Mouse (Mus musculus) right cerebral cortex, postnatal 14 days (tissue): ENCODE measurements around the gene Gm28047.

Source experiments
- DNase-seq: peaks from one replicate; pipeline ENCODE4 v3.0.0; 2022

The Gm28047 gene

DNA sequence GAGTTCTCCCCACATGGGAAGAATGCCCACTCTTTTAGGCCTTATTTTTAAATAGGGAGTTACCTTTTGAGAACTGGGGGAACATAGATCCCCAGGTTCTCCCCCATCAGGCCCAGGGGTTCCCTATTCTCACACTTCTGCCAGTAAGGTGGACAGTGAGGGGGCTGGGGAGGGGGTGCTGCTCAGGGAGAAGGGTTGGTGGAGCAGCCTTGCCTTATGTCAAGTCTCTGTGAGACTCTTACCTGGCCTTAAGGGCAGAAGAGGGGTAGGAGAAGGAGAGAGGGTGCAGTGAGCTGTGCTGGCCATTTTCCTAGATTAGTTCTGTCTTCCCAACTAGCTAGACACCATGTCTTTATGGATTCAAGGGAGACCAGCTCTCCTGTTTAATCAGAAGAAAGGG, 112.4 kb downstream of the Gm28047 start:
- no peak for DNase-seq

DNA sequence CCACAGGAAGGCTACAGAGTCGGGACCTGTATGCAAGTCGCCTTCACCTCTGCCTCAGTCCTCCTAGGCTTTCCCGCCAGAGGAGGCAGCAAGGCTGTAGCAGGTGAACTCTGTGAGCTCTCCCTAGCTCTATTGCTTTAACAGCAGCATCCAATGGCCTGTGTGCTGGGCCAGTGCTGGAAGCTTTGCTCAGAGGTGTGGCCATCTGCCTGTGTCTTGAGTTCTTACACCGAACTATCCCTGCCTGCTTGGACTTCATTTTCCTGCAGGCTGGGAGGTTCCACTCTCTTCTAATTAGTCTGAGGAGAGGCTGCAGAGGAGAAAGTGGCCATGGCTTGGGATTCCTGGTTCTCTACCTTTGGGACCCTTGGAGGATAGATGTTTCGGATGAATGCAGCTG, 112.9 kb downstream of the Gm28047 start:
- DNase-seq: no peak

DNA sequence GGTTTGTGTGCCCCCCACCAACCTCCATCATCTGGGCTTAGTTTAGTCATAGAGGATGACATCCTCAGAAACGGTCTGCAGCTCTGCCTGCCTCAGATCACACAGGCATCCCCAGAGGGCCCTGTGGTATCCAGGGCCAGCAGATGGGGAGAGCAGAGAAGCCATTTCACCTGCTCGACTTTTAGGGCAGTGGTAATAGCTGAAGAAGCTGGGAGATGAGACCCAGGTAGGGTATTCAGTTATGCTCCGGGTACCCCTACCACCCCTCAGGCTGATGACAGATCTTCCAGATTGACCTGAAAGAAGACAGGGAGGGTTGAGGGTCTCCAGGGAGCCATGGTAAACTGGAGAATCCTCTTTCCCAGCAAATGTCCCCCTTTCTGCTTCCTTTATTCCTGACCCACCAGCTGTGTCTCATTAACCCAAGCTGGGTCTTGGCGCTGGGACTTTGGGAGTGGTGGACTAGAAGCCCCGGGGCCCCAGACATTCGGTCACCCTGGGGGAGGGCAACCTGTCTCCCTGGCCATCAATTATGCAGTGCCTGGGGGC, 113.5 kb downstream of the Gm28047 start:
- no peak for DNase-seq

DNA sequence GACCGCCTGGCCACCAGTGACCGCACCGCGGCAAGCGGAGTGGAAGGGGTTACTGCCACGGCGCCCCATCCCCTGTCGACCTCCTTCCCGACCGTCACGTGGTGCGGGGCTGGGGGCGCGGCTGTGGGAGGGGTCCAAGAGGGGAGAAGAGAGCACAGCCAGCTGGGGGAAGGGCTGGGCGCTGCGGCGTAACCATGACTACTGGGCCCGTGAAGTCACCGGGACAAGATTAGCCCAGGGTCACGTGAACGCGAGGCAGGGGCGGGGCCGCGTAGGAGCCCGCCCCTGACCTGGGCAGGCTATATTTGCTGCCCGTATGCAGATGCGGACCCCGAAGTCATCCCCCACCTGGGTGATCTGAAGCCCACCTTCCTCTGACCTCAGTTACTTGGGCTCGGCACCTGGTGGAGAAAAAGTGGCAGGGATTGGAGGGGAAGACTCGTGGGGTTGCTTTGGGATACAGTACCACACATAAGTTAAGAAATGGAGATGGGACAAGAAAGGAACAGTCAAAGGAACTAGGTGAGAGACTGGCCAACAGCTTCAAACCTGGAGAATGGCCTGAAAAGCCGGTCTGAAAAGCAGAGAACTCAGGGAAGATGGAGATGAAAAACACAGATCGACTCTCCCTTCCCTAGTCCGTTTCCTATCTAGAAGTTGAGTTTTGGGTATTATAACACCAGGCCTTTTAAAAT, 114.1 kb downstream of the Gm28047 start:
- peak; percentile 91 for DNase-seq

DNA sequence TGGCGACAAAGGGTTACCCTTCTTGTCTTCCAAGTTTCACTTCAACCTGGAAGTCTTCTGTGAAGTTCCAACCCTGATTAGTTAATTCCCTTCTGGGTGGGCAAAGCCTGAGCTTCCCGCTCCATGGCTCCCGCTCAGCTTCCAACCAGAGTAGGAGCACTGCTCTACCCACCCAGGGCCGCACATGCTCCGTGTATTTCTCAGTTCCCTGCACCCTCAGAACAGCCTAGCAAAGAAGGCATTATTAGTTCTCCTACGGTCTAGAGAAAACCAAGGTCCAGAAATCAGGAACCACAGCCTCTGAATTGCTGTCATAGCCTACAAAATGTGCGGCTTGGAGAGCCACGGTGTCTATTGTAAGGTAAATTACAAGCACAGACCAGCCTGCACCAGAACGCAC, 114.8 kb downstream of the Gm28047 start:
- no peak for DNase-seq

DNA sequence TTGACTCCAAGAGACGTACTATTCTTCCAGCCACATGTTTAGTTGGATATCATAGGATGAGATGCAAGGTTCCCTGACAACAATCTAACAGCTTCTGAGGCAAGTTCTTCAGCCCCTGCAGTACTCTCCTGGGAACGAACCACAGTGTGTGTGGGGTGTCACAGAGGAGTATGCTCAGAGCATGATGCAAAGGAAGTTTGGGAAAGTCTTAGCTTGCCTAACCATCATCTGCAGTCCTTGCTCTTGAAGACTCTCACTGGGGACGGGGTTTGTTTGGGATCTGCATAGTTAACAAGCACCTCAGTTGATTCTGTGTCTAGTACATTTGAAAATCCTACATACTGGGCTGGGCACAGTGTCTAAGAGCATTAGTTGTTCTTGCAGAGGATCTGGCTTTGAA, 116.5 kb downstream of the Gm28047 start:
- DNase-seq: no peak

DNA sequence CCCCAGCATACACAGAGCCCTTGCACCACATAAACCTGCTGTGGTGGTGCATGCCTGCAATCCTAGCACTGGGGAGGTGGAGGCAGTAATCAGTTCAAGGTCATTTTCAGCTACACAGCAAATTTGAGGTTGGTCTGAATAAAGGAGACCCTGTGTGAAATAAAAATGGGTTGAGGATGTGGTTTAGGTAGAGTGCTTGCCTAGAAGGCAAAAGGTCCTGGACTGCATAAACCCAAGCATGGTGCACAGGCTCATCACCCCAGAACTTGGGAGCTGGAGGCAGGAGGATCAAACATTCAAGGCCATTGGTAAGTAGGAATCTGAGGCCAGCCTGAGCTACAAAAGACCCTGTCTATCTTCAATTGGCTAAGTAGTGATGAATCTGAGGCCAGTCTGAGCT, 117.3 kb downstream of the Gm28047 start:
- no peak for DNase-seq

DNA sequence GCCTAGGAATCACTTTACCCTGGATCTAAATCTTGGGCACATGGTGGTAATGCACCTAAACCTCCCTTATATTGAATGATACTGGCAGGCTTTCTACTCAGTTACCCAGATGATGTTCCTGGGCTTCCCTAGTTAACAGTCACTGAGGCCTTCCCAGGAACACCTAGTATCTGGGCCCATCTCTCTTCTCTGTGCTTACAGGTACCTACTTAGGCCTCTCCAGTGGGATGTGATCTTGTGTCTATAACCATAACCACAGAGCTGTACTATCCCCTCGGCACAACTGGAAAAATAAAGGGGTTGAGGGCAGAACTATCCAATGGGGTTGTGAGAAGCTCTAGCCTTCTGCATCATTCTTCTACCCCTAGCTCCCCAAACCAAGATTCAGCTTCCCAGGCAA, 118.0 kb downstream of the Gm28047 start:
- no peak for DNase-seq

DNA sequence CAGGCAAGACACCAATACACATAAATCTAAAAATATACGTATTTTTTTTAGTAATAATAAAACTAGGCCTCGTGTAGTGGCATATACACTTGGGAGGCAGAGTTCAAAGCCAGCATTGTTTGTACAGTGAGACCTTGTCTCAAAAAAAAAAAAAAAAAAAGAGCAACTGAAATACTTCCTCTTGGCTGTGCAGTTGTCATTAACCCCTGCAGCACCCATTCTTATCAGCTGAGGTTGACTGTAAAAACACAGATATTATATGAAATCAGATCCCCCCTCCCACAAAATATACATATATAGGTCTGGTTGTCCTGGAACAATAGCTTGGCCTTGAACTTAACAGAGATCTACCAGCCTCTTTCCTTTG, 118.4 kb downstream of the Gm28047 start:
- no peak for DNase-seq

DNA sequence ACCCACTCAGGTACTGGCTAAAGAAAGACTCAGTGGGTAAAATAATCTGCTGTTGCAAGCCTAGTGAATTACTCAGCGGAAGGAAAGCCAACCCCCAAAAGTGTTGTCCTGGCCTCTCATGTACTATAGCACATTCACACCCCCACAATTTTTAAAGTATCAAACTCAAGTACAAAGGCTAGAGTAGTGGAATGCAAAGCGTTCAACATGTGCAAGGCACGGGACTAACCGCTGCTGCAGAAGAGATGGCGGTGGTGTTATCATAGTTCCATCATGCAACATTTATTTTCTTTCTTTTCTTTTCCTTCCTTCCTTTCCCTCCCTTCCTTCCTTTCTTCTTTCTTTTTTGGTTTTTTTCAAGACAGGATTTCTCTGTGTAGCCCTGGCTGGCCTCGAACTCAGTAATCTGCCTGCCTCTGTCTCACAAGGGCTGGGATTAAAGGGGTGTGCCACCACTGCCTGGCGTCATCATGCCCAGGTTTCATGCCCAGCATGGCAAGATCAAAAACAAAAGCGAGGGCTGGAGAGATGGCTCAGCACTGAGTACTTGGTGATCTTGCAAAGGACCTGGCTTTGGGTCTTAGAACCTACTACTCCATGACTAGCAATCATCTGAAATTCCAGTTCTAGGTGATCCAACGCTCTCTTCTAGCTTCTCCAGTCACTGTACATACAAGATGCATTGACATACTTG, 119.0 kb downstream of the Gm28047 start:
- no peak for DNase-seq

DNA sequence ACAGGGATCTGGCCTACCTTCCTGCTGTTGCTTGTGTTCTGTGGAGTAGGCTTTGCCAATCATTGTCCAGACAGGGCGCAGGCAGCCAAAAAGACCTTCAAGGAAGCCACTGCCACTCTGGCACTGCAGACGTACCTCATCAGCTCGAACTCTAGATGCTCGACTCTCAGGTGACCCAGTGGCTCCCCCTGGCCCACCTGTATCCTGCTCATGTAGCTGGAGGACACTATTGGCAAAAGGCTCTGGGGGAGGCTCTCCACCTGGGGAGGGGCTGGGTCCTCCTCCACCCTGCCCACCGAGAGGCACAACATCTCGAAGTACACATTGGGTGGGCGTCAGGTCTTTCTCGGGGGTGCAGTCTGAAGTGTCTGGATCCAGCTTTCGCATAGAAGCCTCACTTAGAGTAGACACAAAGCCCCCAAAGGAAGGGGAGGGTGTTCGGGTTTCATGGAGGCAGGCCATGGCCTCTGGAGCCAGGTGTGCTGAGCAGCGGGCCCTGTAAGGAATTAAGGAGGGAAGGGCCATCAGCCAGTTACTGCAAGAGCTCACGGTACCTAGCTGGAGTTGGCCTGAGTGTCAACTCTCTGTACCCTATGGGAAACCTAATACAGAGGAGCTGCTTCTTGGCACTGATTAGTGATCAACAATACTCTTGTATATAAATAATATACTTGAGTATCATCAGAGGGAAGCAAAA, 119.6 kb downstream of the Gm28047 start:
- DNase-seq: no peak

DNA sequence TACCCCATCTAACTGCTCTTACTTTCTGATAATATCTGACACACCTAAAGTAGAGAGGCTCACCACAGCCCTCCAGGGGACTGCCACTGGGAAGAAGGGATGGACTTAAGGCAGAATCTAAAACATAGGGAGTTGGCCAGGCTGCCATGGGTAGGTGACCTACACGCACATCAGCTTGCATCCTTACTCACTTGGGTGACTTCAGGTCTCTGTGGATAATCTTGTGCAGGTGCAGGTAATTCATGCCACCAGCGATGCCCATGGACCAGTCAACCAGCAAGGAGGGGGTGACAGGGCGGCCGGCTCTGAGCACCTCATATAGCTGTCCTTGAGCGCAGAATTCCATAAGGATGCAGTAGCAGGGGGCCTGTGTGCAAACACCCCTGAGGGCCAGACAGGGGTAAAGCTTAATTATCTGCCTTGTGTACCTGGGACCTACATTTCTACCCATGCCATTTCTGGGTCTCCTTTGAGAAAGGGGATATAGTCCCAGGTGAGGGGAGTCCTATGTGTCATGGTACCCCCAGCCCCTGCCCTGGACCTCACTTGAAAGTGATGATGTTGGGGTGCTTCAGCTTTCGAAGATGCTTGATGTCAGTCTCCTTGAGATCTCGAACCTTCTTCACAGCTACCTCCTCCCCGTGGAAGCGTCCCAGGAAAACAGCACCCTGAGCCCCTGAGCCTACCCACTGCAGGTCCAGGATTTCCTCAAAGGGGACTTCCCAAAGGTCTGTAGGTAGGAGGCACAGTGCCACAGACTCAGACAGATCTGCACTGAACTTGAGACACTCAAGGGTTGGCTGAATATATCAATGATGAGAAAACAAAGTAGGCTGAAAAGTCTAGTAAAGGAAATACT, 120.7 kb downstream of the Gm28047 start:
- DNase-seq: no peak

DNA sequence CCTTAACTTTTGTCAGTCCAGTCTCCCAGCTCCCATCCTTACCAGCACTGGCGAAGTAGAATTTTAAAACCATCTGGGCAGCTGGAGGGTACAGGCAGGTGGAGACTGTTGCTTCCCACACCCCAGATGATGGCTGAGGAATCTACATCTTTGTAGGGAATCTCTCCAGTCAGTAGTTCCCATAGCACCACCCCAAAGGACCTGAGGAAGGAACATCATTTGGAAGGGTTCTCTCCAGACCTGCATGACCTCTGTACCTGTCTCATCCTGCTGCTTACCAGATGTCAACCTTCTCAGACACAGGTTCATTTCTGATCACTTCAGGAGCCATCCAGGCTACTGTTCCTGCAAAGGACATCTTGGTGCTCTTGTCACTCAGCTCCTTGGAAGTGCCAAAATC, 121.4 kb downstream of the Gm28047 start, which contains the start of gene Gm10337:
TSS of gene Gm10337 (plus strand) at position 276 of the 400 bp plus-strand sequence.
- DNase-seq: no peak

DNA sequence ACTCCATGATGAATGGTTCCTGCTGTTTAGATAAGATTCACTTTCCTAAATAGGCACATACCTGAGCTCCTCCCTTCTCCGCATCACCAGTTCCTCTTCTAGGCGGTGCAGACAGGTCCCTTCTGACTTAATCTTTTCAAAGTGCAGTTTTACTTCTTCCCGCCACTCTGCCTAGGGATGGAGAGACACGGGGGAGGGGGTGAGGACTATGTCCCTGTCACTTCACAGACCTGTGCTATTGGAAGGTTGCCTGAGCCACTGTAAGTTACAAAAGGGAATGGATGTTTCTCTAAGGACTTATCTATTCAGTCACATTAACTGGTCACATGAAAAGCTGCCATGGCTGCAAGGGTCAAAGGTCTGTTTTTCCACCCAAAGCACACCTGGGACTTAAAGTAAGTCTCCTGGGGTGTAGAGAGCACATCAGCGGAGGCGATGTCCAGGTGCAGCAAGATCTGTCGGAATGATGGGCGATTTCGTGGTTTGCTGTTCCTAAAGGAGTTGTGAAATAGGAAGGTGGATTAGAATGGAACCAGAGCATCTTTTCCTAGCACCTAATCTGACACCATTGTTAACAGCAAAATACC, 122.5 kb downstream of the Gm28047 start:
- no peak for DNase-seq

DNA sequence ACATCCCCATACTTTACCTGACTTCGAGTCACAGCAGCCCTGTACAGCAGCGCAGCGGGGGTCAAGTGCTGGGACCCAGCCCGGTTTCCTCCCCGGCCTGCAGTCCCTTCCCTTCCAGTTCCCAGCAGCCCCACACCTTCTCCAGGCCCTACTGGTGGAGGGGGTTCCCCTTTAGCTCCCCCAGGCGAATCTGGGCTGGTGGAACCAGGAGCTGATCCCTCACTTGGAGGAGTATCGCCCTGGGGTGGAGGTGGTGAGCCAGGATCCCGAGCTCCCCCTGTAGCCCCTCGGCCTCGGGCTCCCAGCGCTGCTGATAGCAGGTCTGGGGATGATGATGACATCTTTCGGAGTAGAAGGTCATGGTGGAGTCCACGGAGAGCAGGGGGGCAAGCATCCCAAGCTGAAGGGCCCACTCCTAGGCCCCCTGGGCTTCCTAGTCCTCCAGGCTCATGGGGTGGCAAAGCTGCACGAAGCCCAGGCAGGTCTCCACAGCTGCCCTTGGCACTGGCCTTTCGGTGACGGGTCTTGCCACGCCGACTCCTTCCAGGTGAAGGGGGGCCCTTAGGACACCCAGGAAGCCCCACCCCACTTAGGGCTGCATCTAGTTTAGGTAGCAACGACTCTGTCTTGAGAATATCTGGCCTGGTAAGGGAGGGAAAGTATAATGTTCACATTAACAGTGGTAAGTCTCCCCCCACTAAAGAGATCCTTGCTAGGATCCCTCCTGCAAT, 123.6 kb downstream of the Gm28047 start:
- no peak for DNase-seq

DNA sequence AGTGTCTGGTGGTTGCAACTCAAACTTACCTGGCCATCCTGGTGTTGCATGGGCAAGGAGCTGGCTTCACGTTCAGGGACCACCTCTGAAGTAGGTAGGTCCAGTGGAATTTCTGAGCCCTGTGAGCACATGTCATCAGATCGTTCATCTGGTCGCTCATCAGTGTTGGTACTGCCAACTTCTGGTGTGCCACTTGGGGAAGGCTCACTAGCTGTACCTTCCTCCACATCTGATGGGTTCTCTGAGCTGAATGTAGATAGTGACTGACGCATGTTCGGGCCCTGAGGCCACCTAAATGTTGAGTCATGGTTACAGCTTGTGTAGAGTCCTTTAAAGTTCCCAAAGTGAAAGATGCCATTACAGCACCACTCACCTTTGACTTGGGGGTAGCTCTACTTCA, 124.4 kb downstream of the Gm28047 start:
- no peak for DNase-seq

DNA sequence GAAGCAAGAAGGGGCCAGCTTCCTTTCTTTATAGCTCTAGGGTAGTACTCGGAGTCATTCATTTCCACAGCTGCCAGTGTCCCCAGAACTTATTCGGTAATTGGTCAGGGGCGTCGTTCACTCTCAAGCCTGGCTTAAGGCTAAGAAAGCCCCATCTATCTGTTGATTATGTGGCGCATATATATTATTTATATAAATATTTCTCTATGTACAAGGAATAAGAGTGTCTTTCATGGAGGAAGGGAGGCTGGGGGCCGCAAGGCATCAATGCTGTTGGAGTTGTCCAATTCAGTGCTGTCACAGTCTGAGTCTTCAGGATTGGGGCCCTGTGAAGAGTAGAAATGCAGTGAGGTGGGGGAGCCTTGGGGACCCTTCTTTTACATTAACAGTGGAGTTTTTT, 125.0 kb downstream of the Gm28047 start:
- DNase-seq: no peak

DNA sequence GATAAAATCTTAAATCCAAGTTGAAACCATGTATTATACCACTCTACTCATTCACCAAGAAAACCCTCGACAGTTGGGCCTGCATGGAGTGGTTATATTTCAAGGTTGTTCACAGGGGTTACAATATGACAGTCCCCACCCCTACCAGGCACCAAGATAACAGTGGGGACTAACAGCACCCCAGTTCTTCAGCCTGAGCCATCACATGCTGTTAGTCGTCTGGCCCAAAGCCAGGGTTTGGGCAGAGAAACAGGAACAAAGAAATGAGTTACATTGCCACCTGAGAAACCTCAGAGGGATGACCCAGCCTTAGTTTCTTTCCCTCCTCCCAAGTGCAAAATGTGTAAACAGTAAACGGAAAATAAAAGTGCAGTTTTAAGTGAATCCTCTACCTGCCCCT, 125.5 kb downstream of the Gm28047 start:
- no peak for DNase-seq

DNA sequence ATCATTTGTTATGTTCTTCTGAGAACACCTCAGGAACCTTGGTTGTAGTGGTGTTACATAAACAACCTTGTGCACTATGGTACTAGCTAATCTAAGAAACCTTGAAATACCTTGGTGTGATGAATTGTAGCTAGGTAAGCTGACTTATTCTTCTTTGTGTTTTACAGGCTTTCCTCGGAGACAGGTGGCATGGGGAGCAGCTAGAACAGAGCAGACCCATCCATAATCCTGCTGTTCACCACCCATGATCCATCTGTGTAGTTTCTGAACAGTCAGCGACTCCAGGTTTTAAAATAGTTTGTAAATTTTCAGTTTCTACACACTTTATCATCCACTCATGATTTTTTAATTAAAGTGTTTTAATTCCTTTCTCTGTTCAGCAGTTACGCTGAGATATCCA, 126.5 kb downstream of the Gm28047 start:
- no peak for DNase-seq

DNA sequence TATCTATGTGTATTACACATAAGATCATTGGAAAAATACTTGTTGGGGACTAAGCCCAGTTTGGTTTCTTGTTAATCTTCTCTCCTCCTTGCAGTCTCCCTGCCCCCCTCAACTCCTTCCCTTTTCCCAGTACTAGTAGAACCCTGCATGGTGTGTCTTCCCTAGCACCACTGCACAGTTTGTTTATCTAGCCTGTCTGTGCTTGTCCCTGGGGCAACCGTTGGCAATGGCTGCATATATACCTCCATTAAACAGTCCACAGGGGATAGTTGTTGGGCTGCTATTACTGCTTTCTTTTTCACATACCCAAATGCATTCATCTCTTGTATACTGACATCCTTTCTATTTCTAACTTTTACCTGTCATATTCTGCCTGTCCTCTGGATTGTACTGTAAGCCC, 137.2 kb downstream of the Gm28047 start:
- DNase-seq: no peak

DNA sequence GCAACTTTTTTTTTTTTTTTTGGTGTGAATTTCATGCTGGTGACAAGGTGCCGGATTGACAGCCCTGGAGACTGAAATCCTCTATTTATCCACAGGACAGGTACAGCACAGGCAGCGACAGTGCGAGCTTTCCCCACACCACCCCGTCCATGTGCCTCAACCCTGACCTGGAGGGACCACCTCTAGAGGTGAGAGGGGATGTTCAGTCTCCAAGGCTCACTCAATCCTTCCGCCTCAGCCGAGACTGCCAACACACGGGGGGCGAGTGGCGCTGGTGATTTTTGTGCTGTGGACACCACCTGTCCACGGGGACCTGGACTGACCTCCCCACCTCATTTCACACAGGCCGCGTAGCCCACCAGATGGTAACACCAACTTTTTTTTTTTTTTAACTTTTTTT, 139.0 kb downstream of the Gm28047 start:
- DNase-seq: no peak

DNA sequence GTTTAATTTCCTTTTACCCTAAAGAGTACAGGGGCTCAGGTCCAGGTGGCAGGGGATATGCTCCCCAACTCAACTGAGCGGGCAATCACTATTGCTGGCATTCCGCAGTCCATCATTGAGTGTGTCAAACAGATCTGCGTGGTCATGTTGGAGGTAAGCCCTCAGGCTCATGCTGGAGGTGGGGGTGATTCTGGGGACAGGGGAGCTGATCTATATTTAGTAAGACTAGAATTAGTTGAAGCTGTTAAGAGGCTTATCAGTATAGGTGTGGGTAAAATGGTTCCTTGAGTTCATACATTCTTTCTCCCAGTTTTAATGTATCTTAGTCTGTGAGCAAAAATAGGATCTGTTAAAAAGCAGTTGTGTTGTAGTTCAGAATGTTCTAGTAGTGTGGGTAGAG, 141.7 kb downstream of the Gm28047 start:
- DNase-seq: no peak
